Mouse (Mus musculus): ENCODE data around the gene Ifnlr1. TPM values are rescaled to one million over a fixed set of nuclear protein-coding genes. Genes with fewer than 3 reads are reported as not detected.

Gene Ifnlr1
- total and polyA plus RNA-seq, 3 experiments, result 0.03 TPM; not detected in 2

DNA sequence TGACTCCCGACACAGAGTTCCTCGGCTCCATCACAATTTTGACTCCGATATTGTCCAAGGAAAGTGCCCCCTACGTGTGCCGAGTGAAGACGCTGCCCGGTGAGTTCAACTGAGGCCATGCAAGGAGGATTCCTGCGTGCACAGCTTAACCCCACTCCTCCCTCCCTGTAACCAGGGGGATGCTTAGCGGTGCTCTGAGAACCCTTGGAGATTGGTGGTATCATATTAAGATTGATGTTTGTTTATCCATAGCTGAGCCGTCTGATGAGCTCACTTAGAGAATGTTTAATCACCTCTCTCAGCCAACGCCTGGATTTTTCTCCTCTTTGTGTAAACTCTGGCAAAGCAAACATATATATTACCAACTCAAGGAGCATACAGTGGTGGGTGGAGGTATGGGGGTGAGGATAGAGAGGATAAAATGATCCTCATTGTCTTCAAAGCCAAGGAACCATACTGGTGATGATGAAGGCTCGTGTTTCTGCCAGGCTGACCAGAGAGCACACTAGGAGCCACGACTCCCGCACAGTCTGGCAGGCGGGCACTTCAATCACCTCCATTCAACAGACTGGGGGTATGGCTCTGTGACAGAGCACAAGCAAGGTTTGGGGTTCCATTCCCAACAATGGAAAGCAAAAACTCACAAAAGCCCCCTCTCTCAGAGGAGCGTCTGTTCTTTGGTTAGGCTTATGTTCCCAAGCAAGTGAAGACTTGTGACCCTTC is 58.8 kb downstream of the Ifnlr1 start:
- Histone ChIP-seq H3K27ac (ENCODE audit: control insufficient read depth, low read depth, low read length) (no peak overlapping the region), H3K9me3 (replicated peaks; ENCODE audit: insufficient read depth, low read length) (no peaks in the 10 kb centered on the region), H3K36me3 (ENCODE audit: control insufficient read depth in 1 of 2, insufficient read depth in 2 of 2, low read length in 2 of 2) (no peaks in the 10 kb centered on the region), H3K27me3 (ENCODE audit: control insufficient read depth in 1 of 2, insufficient read depth in 2 of 2, low read length in 2 of 2) (peaks cover 2 to 6% of the 10 kb centered on the region in 2 experiments; a peak in 2 of 4 replicates), H3K9ac (ENCODE audit: control insufficient read depth, low read depth, low read length, poor library complexity, severe bottlenecking) (no peak overlapping the region), H3K4me1 (ENCODE audit: control insufficient read depth in 1 of 2, insufficient read depth in 2 of 2, low read length in 2 of 2) (no peaks in the 10 kb centered on the region), H3K79me2 (ENCODE audit: control insufficient read depth, insufficient read depth, low read length, poor library complexity) (no peaks in the 10 kb centered on the region), H3K4me3 (ENCODE audit: control insufficient read depth in 1 of 2, insufficient read depth in 1 of 2, low read depth in 2 of 2, low read length in 2 of 2) (no peak overlapping the region)
- TF ChIP-seq BHLHE40 (IDR thresholded peaks at IDR 0.05; ENCODE audit: borderline replicate concordance, low read depth, low read length), result no peak
- TF ChIP-seq E2F4 (IDR thresholded peaks at IDR 0.05; ENCODE audit: borderline replicate concordance, low read depth, low read length), result no peak
- no peak for TF ChIP-seq UBTF (IDR thresholded peaks at IDR 0.05; ENCODE audit: borderline replicate concordance, insufficient read depth, low read depth, low read length)
- no peak for TF ChIP-seq TBP (IDR thresholded peaks at IDR 0.05; ENCODE audit: low read depth, low read length)
- no peak for TF ChIP-seq ZC3H11A (IDR thresholded peaks at IDR 0.05; ENCODE audit: low read depth, low read length)
- TF ChIP-seq ELF1 (IDR thresholded peaks at IDR 0.05; ENCODE audit: low read depth, low read length), result no peak
- no peak for TF ChIP-seq TCF12 (IDR thresholded peaks at IDR 0.05; ENCODE audit: low read depth, low read length)
- TF ChIP-seq MXI1 (IDR thresholded peaks at IDR 0.05; ENCODE audit: low read depth, low read length), result no peak
- no peak for TF ChIP-seq HCFC1 (IDR thresholded peaks at IDR 0.05; ENCODE audit: low read depth, low read length)
- DNase-seq (ENCODE audit: low read depth, low spot score), result no peak

DNA sequence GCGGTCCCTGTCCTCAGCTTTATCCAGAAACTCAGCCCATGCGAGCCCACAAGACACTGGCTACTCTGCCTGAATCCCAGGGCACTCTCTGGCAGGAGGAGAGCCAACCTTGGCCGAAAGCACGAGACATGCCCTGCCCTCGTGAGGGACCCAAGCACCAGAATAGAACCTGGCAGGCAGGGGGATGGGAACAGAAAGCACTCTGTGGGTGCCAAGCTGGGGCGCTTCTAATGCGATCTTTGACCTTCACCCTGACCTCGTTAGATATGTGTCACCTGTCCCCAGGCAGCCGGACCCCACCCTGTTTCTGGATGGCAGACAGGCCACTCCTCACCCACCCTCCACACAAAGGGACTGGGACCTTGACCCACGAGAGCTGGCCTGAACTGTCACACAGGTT is 59.5 kb downstream of the Ifnlr1 start:
- no peak overlapping the region for H3K4me3 ChIP-seq (ENCODE audit: control insufficient read depth in 1 of 2, insufficient read depth in 1 of 2, low read depth in 2 of 2, low read length in 2 of 2)
- H3K79me2 ChIP-seq (ENCODE audit: control insufficient read depth, insufficient read depth, low read length, poor library complexity), result no peaks in the 10 kb centered on the region
- H3K9ac ChIP-seq (ENCODE audit: control insufficient read depth, low read depth, low read length, poor library complexity, severe bottlenecking), result no peak overlapping the region
- H3K4me1 ChIP-seq (ENCODE audit: control insufficient read depth in 1 of 2, insufficient read depth in 2 of 2, low read length in 2 of 2), result no peaks in the 10 kb centered on the region
- TF ChIP-seq JUND (IDR thresholded peaks at IDR 0.05; ENCODE audit: low read depth, low read length), result no peak
- TF ChIP-seq TBP (IDR thresholded peaks at IDR 0.05; ENCODE audit: low read depth, low read length), result no peak
- TF ChIP-seq MYB (IDR thresholded peaks at IDR 0.05; ENCODE audit: low read depth, low read length), result no peak
- no peak for TF ChIP-seq ELF1 (IDR thresholded peaks at IDR 0.05; ENCODE audit: low read depth, low read length)
- TF ChIP-seq KAT2A (conservative IDR thresholded peaks at IDR 0.05; ENCODE audit: low read depth, low read length), result no peak
- no peak for TF ChIP-seq SMC3 (IDR thresholded peaks at IDR 0.05; ENCODE audit: low read depth, low read length)
- TF ChIP-seq RAD21 (IDR thresholded peaks at IDR 0.05; ENCODE audit: low read depth, low read length), result no peak
- TF ChIP-seq MAX (IDR thresholded peaks at IDR 0.05; ENCODE audit: low read length), result no peak
- no peak for TF ChIP-seq CHD1 (IDR thresholded peaks at IDR 0.05; ENCODE audit: low read depth, low read length)
- no peak for TF ChIP-seq TCF12 (IDR thresholded peaks at IDR 0.05; ENCODE audit: low read depth, low read length)
- no peak for TF ChIP-seq ZKSCAN1 (IDR thresholded peaks at IDR 0.05; ENCODE audit: low read depth, low read length)
- no peak for TF ChIP-seq POLR2AphosphoS5 (IDR thresholded peaks at IDR 0.05; ENCODE audit: borderline replicate concordance, low read depth, low read length)
- peaks cover 2 to 6% of the 10 kb centered on the region in 2 experiments; a peak in 2 of 4 replicates for H3K27me3 ChIP-seq (ENCODE audit: control insufficient read depth in 1 of 2, insufficient read depth in 2 of 2, low read length in 2 of 2)
- H3K36me3 ChIP-seq (ENCODE audit: control insufficient read depth in 1 of 2, insufficient read depth in 2 of 2, low read length in 2 of 2), result no peaks in the 10 kb centered on the region
- DNase-seq (ENCODE audit: low read depth, low spot score), result no peak
- no peak overlapping the region for H3K27ac ChIP-seq (ENCODE audit: control insufficient read depth, low read depth, low read length)
- H3K9me3 ChIP-seq (replicated peaks; ENCODE audit: insufficient read depth, low read length), result no peaks in the 10 kb centered on the region
